In genomic region chr19:31336381-31336780, GRCm38 (mm10) we compare ENCODE assay signal across 18 mouse cellular contexts.
A peak's percentile ranks its signal among the peaks of the same experiment; 100 is the strongest.
DNase-seq lines count a peak whose midpoint lies in the region; ATAC-seq lines count a peak whose summit lies in the region.
"Had no signal": no experiment of that assay in that cellular context is flagged by ENCODE, and none has a peak within 500 bp of the region (broad histone marks: within the 10 kb centered on the region; RNA-seq: fewer than 3 reads in every experiment).

No protein-coding gene starts in this region.

- no peak for ATAC-seq in forebrain, embryonic 14.5 days
- no peak for ATAC-seq in kidney, embryonic 14.5 days (ENCODE audit: low FRiP score, low TSS enrichment)
- no peak for ATAC-seq in inflammation-experienced regulatory T-cells, adult 6 months
- ATAC-seq: hindbrain, embryonic 16.5 days had no signal

- H3K4me1 ChIP-seq in forebrain, embryonic 14.5 days (ENCODE audit: control insufficient read depth, insufficient read depth, low read length) = no peaks in the 10 kb centered on the region
- H3K4me1 ChIP-seq in forebrain, embryonic 10.5 days = 0 out of 2 replicates have a peak, but pooled peaks cover 6% of the 10 kb centered on the region
- H3K4me1 ChIP-seq in kidney, embryonic 14.5 days (ENCODE audit: control insufficient read depth, insufficient read depth, low read length) = no peaks in the 10 kb centered on the region
- H3K4me1 ChIP-seq: limb, embryonic 15.5 days had no signal

- H3K4me2 ChIP-seq in forebrain, embryonic 14.5 days (ENCODE audit: low read length) = no peak overlapping the region
- no peak overlapping the region for H3K4me2 ChIP-seq in kidney, embryonic 14.5 days (replicated peaks; ENCODE audit: low read depth, low read length)
- H3K4me2 ChIP-seq: limb, embryonic 15.5 days had no signal

- H3K9ac ChIP-seq in forebrain, embryonic 14.5 days (ENCODE audit: low read length) = no peak overlapping the region
- H3K9ac ChIP-seq in kidney, embryonic 14.5 days (ENCODE audit: low read depth, low read length) = no peak overlapping the region
- H3K9ac ChIP-seq: limb, embryonic 15.5 days had no signal

- DNase-seq in forebrain, embryonic 14.5 days (ENCODE audit: low spot score) = peak; percentile 22
- DNase-seq in forebrain, embryonic 10.5 days (ENCODE audit: extremely low spot score, low spot score) = no peak
- DNase-seq in kidney, postnatal 10 days = peak; percentile 30
- peak; percentile 21 for DNase-seq in lung, postnatal 36 days
- no peak for DNase-seq in lung, postnatal 25 days (ENCODE audit: low spot score)
- DNase-seq in layer of hippocampus, postnatal 10 days (ENCODE audit: low spot score in 2 of 2) = peak; percentile 21 to 30
- DNase-seq: adrenal gland, adult 2 months; cerebellum, adult 8-10 months; gastrocnemius, adult 2 months; kidney, adult 11 months; midbrain, embryonic 14.5 days; right cerebral cortex, postnatal 25 days had no signal

- no peak overlapping the region for H3K27ac ChIP-seq in forebrain, embryonic 14.5 days (ENCODE audit: low read depth, low read length)
- H3K27ac ChIP-seq in forebrain, embryonic 10.5 days = no peak overlapping the region
- no peak overlapping the region for H3K27ac ChIP-seq in kidney, embryonic 14.5 days (ENCODE audit: low read depth, low read length)
- H3K27ac ChIP-seq: gastrocnemius, adult 2 months; limb, embryonic 15.5 days had no signal

- H3K4me3 ChIP-seq in forebrain, embryonic 14.5 days (ENCODE audit: low read depth, low read length) = no peak overlapping the region
- no peak overlapping the region for H3K4me3 ChIP-seq in forebrain, embryonic 10.5 days
- H3K4me3 ChIP-seq in kidney, embryonic 14.5 days (ENCODE audit: low read length) = no peak overlapping the region
- H3K4me3 ChIP-seq: gastrocnemius, adult 2 months; limb, embryonic 15.5 days; myocyte had no signal

- H3K9me3 ChIP-seq in forebrain, embryonic 14.5 days (replicated peaks; ENCODE audit: control insufficient read depth, low read length) = no peaks in the 10 kb centered on the region
- no peaks in the 10 kb centered on the region for H3K9me3 ChIP-seq in forebrain, embryonic 10.5 days
- no peaks in the 10 kb centered on the region for H3K9me3 ChIP-seq in kidney, embryonic 14.5 days (ENCODE audit: control insufficient read depth, low read length)
- H3K9me3 ChIP-seq: limb, embryonic 15.5 days had no signal

- no peaks in the 10 kb centered on the region for H3K27me3 ChIP-seq in forebrain, embryonic 14.5 days (replicated peaks; ENCODE audit: control insufficient read depth, insufficient read depth, low read length)
- no peaks in the 10 kb centered on the region for H3K27me3 ChIP-seq in forebrain, embryonic 10.5 days (ENCODE audit: poor library complexity, severe bottlenecking)
- H3K27me3 ChIP-seq in kidney, embryonic 14.5 days (ENCODE audit: control insufficient read depth, insufficient read depth, low read length) = no peaks in the 10 kb centered on the region
- H3K27me3 ChIP-seq: CH12.LX; limb, embryonic 15.5 days had no signal

- H3K36me3 ChIP-seq in forebrain, embryonic 14.5 days (ENCODE audit: control insufficient read depth, insufficient read depth, low read length) = no peaks in the 10 kb centered on the region
- no peaks in the 10 kb centered on the region for H3K36me3 ChIP-seq in forebrain, embryonic 10.5 days (replicated peaks)
- no peaks in the 10 kb centered on the region for H3K36me3 ChIP-seq in kidney, embryonic 14.5 days (ENCODE audit: control insufficient read depth, insufficient read depth, low read length)
- H3K36me3 ChIP-seq: limb, embryonic 15.5 days had no signal

- 65% methylated on average over 3 of the region's 3 CpGs for WGBS in forebrain, embryonic 14.5 days
- 86% methylated on average over 3 of the region's 3 CpGs for WGBS in forebrain, embryonic 10.5 days
- WGBS in kidney, embryonic 14.5 days = 59% methylated on average over 3 of the region's 3 CpGs

Comparison
In these comparisons a context has a peak if more than half of its experiments do, and no peak if none do; other contexts are left out.
1. DNase-seq: peak in forebrain, embryonic 14.5 days (single experiment), kidney, postnatal 10 days (single experiment), lung, postnatal 36 days (single experiment) and layer of hippocampus, postnatal 10 days (2 of 2); none in forebrain, embryonic 10.5 days (single experiment) and lung, postnatal 25 days (single experiment).